Mouse (Mus musculus) cerebellum, postnatal 14 days (tissue): ENCODE results near the gene Oprm1.
"Not testable (repeated sequence)": the region's sequence is repeated elsewhere in the genome, so short reads cannot be mapped to it uniquely, and the experiment has no call there.

Source experiments
- DNase-seq, 2 experiments: peaks; one replicate each; pipeline ENCODE4 v3.0.0; 2021; ENCODE audit warnings: mixed read lengths in 2 of 2

Gene Oprm1

DNA sequence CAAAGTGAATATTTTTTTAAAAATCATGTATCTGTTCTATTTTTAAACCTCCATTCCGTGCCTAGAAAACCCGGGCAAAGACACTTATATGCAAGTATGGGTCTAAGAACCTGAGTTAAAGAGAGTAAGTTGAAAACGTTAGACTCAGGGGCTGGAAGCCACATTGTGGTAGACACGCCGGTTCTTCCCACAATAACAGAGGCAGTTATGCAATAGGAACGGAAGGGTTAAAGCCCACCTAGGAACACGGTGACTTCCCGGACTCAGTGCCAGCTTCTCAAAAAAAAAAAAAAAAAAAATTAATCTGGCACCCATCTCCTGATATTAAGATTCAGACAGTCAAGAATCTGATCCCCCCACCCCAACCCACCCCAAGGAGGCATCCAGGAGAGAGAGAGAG is 221.5 kb downstream of the Oprm1 start:
- peak; percentile 52 to 71 for DNase-seq

- peak; percentile 21 to 50 for DNase-seq
Observed at GRCm38 (mm10) chr10:6980236-6980635, 221.9 kb downstream of the Oprm1 start.

- DNase-seq, result no peak
Observed at GRCm38 (mm10) chr10:6982751-6983151, 224.4 kb downstream of the Oprm1 start.

GRCm38 (mm10) chr10:6983431-6983830 is 225.1 kb downstream of the Oprm1 start:
- DNase-seq, result no peak

DNA sequence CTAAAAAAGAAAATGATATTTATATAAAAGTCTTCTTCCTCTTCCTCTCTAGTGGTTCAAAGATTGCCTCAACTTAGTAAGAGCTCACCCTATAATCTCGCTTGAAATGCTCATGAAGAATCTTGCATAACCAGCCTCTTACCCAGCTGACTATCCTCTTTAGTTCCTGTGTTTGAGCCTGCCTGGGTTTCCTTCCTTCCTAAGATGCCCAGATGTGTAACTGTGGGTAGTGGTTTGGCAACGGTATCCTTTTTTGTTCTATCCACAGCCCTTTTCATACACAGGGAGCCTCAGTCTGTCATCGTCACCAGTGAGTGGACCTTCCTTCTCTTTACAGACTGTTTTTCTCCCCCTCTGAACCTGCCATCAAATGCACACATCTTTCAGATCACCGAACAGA is 227.9 kb downstream of the Oprm1 start:
- no peak for DNase-seq

- DNase-seq, result no peak
Observed at GRCm38 (mm10) chr10:6987399-6988098, 229.2 kb downstream of the Oprm1 start.

- DNase-seq, result no peak
Observed at GRCm38 (mm10) chr10:6988555-6988954, 230.2 kb downstream of the Oprm1 start.

DNA sequence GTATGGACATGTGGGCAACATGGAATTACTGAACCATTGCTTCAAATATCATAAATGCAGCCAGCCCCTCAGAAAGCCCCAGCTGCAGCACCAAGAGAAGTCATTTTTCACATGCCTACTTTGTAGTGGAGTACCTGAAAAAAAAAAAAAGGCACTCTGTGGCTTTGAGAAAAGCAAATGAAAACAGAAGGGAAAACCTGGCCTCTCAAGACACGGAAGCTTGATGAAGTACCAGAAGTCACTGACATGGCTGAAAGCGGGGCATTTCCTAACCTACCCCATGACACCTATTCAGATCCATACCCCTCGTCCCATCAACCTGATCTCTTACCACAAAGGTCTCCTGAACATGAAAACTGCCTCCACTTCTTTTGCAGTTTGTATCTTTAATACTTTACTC is 238.6 kb downstream of the Oprm1 start:
- DNase-seq, result no peak

DNA sequence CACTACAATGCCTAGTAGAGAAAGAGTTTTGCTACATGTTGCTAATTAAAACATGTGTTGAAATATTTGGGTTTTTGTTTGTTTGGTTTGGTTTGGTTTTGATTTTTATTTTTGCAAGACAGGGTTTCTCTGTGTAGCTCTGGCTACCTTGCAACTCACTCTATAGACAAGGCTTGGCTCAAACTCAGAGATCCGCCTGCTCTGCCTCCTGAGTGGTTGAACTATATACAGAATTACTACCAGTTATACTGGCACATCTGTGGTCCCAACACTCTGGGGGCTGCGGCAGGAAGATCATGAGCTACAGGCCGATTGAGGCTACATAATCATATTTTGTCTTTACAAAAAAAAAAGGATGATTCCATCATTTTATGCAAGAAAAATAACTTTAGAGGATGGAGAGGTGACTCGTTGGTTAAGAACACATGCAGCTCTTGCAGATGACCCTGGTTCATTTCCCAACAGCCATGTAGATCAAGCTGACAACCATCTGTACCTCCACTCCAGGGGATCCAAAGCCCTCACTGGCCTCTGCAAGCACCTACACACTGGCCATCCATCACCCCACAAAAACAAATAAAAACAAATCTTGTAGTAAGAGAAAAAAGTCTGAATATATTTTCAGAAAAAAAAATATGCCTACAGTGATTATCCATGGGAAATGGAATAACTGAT is 240.4 kb downstream of the Oprm1 start:
- DNase-seq, result peak; percentile 46 to 83

- DNase-seq, result peak in 1 of 2 experiments; percentile 56
Observed at GRCm38 (mm10) chr10:6999355-6999754, 241.0 kb downstream of the Oprm1 start.

DNA sequence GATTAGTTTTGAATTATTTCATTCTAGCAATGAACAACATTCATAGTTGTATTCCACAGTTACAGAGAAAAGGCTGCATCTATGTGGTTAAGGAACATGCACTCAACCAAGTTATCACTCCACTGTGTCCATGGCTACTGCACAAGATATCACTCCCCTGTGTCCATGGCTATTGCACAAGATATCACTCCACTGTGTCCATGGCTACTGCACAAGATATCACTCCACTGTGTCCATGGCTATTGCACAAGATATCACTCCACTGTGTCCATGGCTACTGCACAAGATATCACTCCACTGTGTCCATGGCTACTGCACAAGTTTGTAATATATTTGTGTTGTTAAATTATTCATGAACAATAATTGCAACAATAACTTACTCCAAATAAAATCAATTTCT is 245.6 kb downstream of the Oprm1 start:
- not testable (repeated sequence) for DNase-seq

DNA sequence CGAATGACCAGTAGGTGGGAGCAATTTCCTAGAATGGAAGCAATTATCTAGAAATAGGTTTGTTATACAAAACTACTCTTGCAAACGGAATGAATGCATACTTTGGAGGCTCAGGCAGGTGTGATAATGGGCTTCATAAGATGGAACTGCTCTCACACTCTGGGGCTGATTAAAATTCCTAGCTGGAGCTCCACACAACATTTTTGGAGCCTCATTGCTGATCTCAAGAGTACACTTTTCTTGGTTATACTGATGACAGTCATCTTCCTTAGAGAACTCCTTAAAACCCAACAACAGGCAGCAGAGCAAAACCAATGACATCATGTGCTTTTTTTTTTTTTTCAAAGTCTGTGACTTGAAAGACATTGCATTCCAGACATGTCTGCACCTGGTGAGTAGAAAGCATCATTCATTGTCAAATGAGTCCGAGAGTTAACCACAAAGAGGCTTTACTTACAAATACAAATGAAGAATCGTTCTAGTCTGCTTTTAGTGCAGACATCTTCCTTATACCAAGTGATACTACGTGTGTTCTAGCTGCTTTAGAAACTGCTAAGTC is 246.8 kb downstream of the Oprm1 start:
- DNase-seq, result no peak

GRCm38 (mm10) chr10:7010543-7010942 is 252.2 kb downstream of the Oprm1 start:
- DNase-seq, result no peak

DNA sequence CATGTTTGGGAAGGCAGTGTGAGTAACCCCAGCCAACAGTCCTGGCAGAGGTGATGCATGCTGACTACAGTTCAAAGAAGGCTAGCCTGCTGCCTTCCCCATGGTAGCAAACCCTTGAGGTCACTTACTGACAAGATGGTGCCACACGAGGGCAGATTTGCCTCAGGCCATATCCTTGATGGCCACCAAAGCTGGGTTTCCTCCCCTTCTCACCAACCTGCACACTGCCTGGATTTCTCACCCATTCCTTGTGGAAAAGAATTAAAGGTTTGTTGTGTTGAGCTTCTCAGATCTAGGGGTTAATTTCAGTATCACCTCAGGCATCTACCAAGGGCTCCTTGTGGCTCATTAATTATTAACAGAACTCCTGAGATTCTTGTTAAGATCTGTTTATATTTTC is 256.9 kb downstream of the Oprm1 start:
- peak in 1 of 2 experiments; percentile 23 for DNase-seq

- no peak for DNase-seq
Observed at GRCm38 (mm10) chr10:7019781-7020386, 261.6 kb downstream of the Oprm1 start.

DNA sequence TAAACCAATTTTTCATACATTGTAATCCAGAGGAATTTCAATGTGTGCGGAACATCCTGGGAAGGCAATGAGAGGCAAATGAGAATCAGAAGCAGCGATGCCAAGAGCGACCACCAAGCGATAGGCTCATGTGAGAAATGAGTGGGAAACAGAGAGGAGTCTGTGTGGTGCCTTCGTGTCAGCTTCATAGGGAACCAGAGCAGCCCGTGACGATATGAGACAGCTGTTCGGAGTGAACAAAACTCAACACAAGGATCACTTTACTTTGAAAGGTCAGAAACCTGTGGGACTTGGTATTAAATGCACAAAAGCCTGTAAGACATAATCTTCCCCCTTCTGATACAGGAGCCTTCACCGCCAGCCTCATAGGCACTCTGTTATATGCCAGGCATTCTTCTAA is 262.2 kb downstream of the Oprm1 start:
- no peak for DNase-seq

DNA sequence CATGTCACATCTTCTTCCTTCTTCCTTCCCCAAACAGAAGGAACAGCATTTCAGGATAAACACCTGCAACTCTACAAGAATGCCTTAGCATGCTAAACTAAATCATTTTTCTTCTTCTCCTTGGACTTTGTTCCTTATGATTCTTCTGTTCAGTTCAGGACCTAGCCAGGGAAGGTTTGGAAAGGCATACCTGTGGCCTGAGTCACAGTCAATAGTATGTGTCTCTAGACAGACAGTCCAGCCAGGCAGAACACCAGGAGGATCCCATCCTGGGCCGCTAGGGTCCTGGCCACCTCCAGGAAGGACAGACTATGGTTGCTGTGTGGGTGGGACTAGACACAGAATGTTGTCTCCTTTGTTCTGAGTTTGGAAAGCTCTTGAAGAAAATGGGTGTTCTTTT is 266.7 kb downstream of the Oprm1 start:
- no peak for DNase-seq

DNA sequence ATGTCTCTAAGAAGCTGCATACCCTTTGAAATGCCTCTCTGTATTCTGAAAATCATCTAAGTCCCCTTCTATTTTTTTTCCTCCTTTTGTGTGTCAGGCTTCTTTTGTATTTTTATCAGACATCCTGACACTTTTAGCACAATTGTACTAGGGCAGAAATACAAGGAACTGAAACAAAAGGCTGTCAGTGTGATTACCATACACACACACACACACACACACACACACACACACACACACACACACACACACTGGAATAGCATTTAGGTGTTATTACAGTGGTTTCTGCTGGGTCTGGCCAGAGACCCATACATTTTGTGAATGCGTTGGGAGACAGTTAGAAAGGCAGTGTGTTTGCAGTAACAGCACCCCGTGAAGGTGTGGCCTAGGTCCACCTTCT is 275.2 kb downstream of the Oprm1 start:
- DNase-seq, result no peak

- DNase-seq, result no peak
Observed at GRCm38 (mm10) chr10:7035547-7035946, 277.2 kb downstream of the Oprm1 start.

DNA sequence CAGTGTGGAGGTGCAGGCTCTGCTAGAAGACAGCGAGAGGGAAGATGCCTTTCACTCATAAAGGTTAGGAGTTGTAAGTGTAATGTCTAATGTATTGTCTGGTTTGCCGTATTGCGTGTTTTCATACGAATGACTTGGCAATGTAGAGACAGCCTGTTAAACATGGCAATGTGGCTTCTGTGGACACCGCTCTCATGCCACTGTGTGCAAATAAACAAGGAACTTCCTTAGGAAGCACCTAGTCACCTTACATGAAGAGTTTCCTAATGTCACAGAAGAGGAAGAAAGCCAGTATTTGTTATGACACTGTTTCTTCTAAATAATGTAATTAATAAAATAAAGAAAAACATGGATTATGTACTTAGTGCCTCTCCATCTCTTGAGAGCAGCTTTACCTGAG is 278.9 kb downstream of the Oprm1 start:
- DNase-seq, result no peak

GRCm38 (mm10) chr10:7041032-7041431 is 282.7 kb downstream of the Oprm1 start:
- no peak for DNase-seq

- no peak for DNase-seq
Observed at GRCm38 (mm10) chr10:7043896-7044295, 285.6 kb downstream of the Oprm1 start.

GRCm38 (mm10) chr10:7047288-7047918 is 289.1 kb downstream of the Oprm1 start:
- peak; percentile 56 to 63 for DNase-seq
